Mouse (Mus musculus): Measurements from ENCODE around the gene Gm3239. TPM values are rescaled to one million over a fixed set of nuclear protein-coding genes. Genes with fewer than 3 reads are reported as not detected.
"Not testable (repeated sequence)": the region's sequence is repeated elsewhere in the genome, so short reads cannot be mapped to it uniquely, and the experiment has no call there.

Gm3239 gene
- polyA plus RNA-seq (2012; rRNA removed): not detected in 2 replicates

- H3K27me3 ChIP-seq (replicated peaks; ENCODE audit: control insufficient read depth, insufficient read depth, low read length); DNase-seq; H3K27ac ChIP-seq (ENCODE audit: insufficient read depth, low read depth, low read length); H3K4me1 ChIP-seq (ENCODE audit: control insufficient read depth, insufficient read depth, low read length); H3K36me3 ChIP-seq (ENCODE audit: control insufficient read depth, insufficient read depth, low read length); H3K4me3 ChIP-seq (ENCODE audit: insufficient read depth, low read depth, low read length): not testable (repeated sequence)
- no CpG with 5 or more reads among the region's 2 CpGs for WGBS
Observed at GRCm38 (mm10) chr14:4663892-4664291, at the start of gene Gm3239. TSS of gene Gm3239 (plus strand) at chr14:4664192.

GRCm38 (mm10) chr14:4632052-4632451 lies 31.9 kb upstream of the Gm3239 start, which contains the start of gene Gm8159:
TSS of gene Gm8159 (plus strand) at chr14:4632352.
- H3K36me3 ChIP-seq (ENCODE audit: control insufficient read depth, insufficient read depth, low read length); H3K4me3 ChIP-seq (ENCODE audit: insufficient read depth, low read depth, low read length); DNase-seq; H3K27ac ChIP-seq (ENCODE audit: insufficient read depth, low read depth, low read length); H3K27me3 ChIP-seq (replicated peaks; ENCODE audit: control insufficient read depth, insufficient read depth, low read length); H3K4me1 ChIP-seq (ENCODE audit: control insufficient read depth, insufficient read depth, low read length): not testable (repeated sequence)
- WGBS: no CpG with 5 or more reads among the region's 2 CpGs

- WGBS: 6% methylated on average over 14 of the region's 18 CpGs
- not testable (repeated sequence) for H3K27me3 ChIP-seq (replicated peaks; ENCODE audit: control insufficient read depth, insufficient read depth, low read length); H3K4me3 ChIP-seq (ENCODE audit: insufficient read depth, low read depth, low read length); H3K4me1 ChIP-seq (ENCODE audit: control insufficient read depth, insufficient read depth, low read length); H3K36me3 ChIP-seq (ENCODE audit: control insufficient read depth, insufficient read depth, low read length); H3K27ac ChIP-seq (ENCODE audit: insufficient read depth, low read depth, low read length)
- peak; percentile 0 for DNase-seq
Observed at GRCm38 (mm10) chr14:4649309-4649708, 14.7 kb upstream of the Gm3239 start.

- not testable (repeated sequence) for H3K4me3 ChIP-seq (ENCODE audit: insufficient read depth, low read depth, low read length); H3K36me3 ChIP-seq (ENCODE audit: control insufficient read depth, insufficient read depth, low read length); H3K27ac ChIP-seq (ENCODE audit: insufficient read depth, low read depth, low read length); H3K4me1 ChIP-seq (ENCODE audit: control insufficient read depth, insufficient read depth, low read length); H3K27me3 ChIP-seq (replicated peaks; ENCODE audit: control insufficient read depth, insufficient read depth, low read length)
- WGBS: under 1% methylated on average over 6 of the region's 9 CpGs
- peak; percentile 0 for DNase-seq
Observed at GRCm38 (mm10) chr14:4650324-4650723, 13.7 kb upstream of the Gm3239 start.

GRCm38 (mm10) chr14:4708938-4709337 lies 44.9 kb downstream of the Gm3239 start, which contains the start of gene Gm7876:
TSS of gene Gm7876 (plus strand) at chr14:4709238.
- H3K36me3 ChIP-seq (ENCODE audit: control insufficient read depth, insufficient read depth, low read length); H3K27ac ChIP-seq (ENCODE audit: insufficient read depth, low read depth, low read length); H3K4me3 ChIP-seq (ENCODE audit: insufficient read depth, low read depth, low read length); DNase-seq; H3K4me1 ChIP-seq (ENCODE audit: control insufficient read depth, insufficient read depth, low read length); H3K27me3 ChIP-seq (replicated peaks; ENCODE audit: control insufficient read depth, insufficient read depth, low read length): not testable (repeated sequence)
- WGBS: 68% methylated on average over 1 of the region's 2 CpGs

Other genes starting within 250 kb of the Gm3239 start
- not detected in 2 replicates for gene Gm3164, start 248.7 kb upstream of the Gm3239 start, polyA plus RNA-seq (2012; rRNA removed)
- gene Gm3173, start 233.2 kb upstream of the Gm3239 start, polyA plus RNA-seq (2012; rRNA removed): not detected in 2 replicates
- gene Gm3182, start 182.4 kb upstream of the Gm3239 start, polyA plus RNA-seq (2012; rRNA removed): not detected in 2 replicates
- gene Gm3047, start 108.8 kb upstream of the Gm3239 start, polyA plus RNA-seq (2012; rRNA removed): not detected in 2 replicates
- gene Gm8159, start 31.8 kb upstream of the Gm3239 start, polyA plus RNA-seq (2012; rRNA removed): not detected in 2 replicates
- gene Gm7876, start 45.0 kb downstream of the Gm3239 start, polyA plus RNA-seq (2012; rRNA removed): not detected in 2 replicates
- gene Gm3252, start 62.6 kb downstream of the Gm3239 start, polyA plus RNA-seq (2012; rRNA removed): 0.05 TPM in 1 of 2 replicates, not detected in the other
- not detected in 2 replicates for gene Gm9602, start 112.1 kb downstream of the Gm3239 start, polyA plus RNA-seq (2012; rRNA removed)
- not detected in 2 replicates for gene Gm3269, start 173.9 kb downstream of the Gm3239 start, polyA plus RNA-seq (2012; rRNA removed)
- not detected in 2 replicates for gene Gm3264, start 191.4 kb downstream of the Gm3239 start, polyA plus RNA-seq (2012; rRNA removed)
- gene Gm3278, start 228.2 kb downstream of the Gm3239 start, polyA plus RNA-seq (2012; rRNA removed): not detected in 2 replicates